Mouse (Mus musculus) heart, embryonic 15.5 days (tissue): ENCODE measurements at regions not wholly inside any gene's neighbourhood (a gene's known extent, or its start where the extent isn't known, plus 50 kb on each side); places are given as distances from the start of the nearest gene placed in this dataset.

ENCODE experiments used
- ATAC-seq: fragments of 200-750 bp; cut with Nextera tagmentation; replicated peaks from 2 replicates; pipeline ENCODE4 v1.8.0; 2017; ENCODE audit warnings: low read depth, moderate TSS enrichment; ENCODE audit not compliant: insufficient number of reproducible peaks, insufficient read depth, low FRiP score
- H3K27ac ChIP-seq: fragments of 300-500 bp; sonication (generic); 2 replicates; pipeline ENCODE4 v1.5.1; 2015; ENCODE audit warnings: mild to moderate bottlenecking, inconsistent platforms
- H3K27me3 ChIP-seq: fragments of 300-500 bp; sonication (generic); 2 replicates; pipeline ENCODE4 v1.6.1; 2015; ENCODE audit warnings: inconsistent platforms
- H3K36me3 ChIP-seq: fragments of 300-500 bp; sonication (generic); 2 replicates; pipeline ENCODE4 v1.6.1; 2015; ENCODE audit warnings: mild to moderate bottlenecking, inconsistent platforms
- H3K4me1 ChIP-seq: fragments of 300-500 bp; sonication (generic); replicated peaks from 2 replicates; pipeline ENCODE4 v1.6.1; 2015; ENCODE audit warnings: inconsistent platforms
- H3K4me2 ChIP-seq: fragments of 300-500 bp; sonication (generic); 2 replicates; pipeline ENCODE4 v1.6.1; 2015; ENCODE audit warnings: inconsistent platforms, mild to moderate bottlenecking, moderate library complexity
- H3K4me3 ChIP-seq: fragments of 300-500 bp; sonication (generic); 2 replicates; pipeline ENCODE4 v1.5.1; 2015; ENCODE audit warnings: mild to moderate bottlenecking, inconsistent platforms
- H3K9ac ChIP-seq: fragments of 300-500 bp; sonication (generic); 2 replicates; pipeline ENCODE4 v1.6.1; 2015; ENCODE audit warnings: mild to moderate bottlenecking, inconsistent platforms
- H3K9me3 ChIP-seq: fragments of 300-500 bp; sonication (generic); replicated peaks from 2 replicates; pipeline ENCODE4 v1.6.1; 2016; ENCODE audit warnings: inconsistent platforms
- WGBS: fragments of 180-500 bp; shearing (Covaris S2); methylation state at CpG from one replicate; pipeline ENCODE4 v1.1.7; 2015; ENCODE audit warnings: mixed read lengths; 5-methylcytosine and 5-hydroxymethylcytosine counted together

DNA sequence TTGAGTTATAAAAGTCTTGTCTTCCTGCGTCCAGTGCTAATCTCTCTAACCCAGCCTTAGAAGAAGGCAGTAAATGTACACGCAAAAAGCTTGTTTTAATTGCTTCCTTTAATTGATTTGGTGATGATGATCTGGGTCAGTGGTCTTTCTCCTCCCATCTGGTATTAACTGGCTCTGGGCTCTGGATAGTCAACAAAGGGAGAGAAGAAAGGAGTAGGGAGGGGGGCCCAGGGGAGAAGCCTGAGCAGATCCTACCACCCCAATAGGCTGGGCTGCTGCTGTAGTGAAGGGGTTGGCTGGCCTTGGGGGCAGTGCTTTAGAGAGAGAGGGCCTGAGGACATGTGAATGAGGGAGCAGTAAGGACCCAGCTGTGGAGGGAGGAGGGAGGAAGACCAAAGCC, 135.0 kb upstream of the Lemd2 start:
- no peaks in the 10 kb centered on the region for H3K27me3 ChIP-seq
- no peak for ATAC-seq
- no peak overlapping the region for H3K27ac ChIP-seq
- no peak overlapping the region for H3K4me3 ChIP-seq
- H3K4me1 ChIP-seq, result peaks cover 9% of the 10 kb centered on the region; the same call in 1 of the 2 replicates
- no peaks in the 10 kb centered on the region for H3K9me3 ChIP-seq
- 61% methylated on average over 2 of the region's 2 CpGs for WGBS
- H3K36me3 ChIP-seq, result no peaks in the 10 kb centered on the region
- H3K4me2 ChIP-seq, result no peak overlapping the region
- no peak overlapping the region for H3K9ac ChIP-seq

DNA sequence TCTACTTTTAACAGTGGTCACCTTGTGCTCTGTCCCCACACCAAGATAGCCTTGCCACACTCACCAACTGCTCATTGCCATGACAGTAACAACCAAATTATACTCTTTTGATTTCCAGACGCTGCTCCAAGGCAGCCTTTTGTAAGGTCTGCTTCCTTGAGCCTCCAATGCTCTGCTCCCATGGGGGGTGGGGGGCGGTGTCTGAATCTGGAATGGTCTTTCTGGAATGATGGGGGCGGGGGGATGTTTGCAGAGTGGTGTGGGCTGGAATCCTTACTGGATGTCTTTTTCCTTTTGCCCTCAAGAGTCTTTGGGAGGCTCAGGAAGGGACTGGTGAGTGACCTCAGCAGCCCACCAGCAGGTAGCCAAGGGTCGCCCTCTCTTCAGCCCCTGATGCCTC, 131.4 kb upstream of the Lemd2 start:
- H3K36me3 ChIP-seq, result no peaks in the 10 kb centered on the region
- peaks cover 9% of the 10 kb centered on the region; the same call in 1 of the 2 replicates for H3K4me1 ChIP-seq
- H3K27me3 ChIP-seq, result 0 out of 2 replicates have a peak, but pooled peaks cover 5% of the 10 kb centered on the region
- no peak overlapping the region for H3K4me2 ChIP-seq
- no peak for ATAC-seq
- 53% methylated on average over 4 of the region's 4 CpGs for WGBS
- H3K9ac ChIP-seq, result no peak overlapping the region
- no peak overlapping the region for H3K27ac ChIP-seq
- no peaks in the 10 kb centered on the region for H3K9me3 ChIP-seq
- H3K4me3 ChIP-seq, result no peak overlapping the region

DNA sequence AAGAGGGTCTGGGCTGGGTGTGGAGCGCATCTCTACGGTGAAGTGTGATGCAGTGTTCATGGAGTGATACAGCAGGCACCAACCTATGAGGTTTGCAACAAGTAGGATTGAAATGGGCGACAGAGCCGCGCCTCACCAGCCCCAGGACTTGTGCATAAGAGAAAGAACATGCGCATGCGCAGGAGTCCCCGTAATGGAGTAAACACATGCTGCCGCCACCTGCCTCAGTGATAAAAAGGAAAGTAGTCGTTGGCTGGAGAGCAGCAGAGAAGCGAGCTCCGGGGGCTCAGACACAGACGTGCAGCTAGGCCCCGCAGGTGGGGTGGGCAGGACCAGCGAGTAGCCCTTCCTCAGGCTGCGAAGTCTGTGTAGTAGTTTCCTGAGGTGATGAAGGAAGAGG, 129.3 kb upstream of the Lemd2 start:
- WGBS, result 80% methylated on average over 16 of the region's 16 CpGs
- Histone ChIP-seq H3K4me3 (no peak overlapping the region), H3K36me3 (no peaks in the 10 kb centered on the region), H3K27ac (no peak overlapping the region), H3K27me3 (0 out of 2 replicates have a peak, but pooled peaks cover 12% of the 10 kb centered on the region), H3K4me2 (no peak overlapping the region), H3K4me1 (peaks cover 9% of the 10 kb centered on the region), H3K9me3 (no peaks in the 10 kb centered on the region), H3K9ac (no peak overlapping the region)
- ATAC-seq, result no peak

DNA sequence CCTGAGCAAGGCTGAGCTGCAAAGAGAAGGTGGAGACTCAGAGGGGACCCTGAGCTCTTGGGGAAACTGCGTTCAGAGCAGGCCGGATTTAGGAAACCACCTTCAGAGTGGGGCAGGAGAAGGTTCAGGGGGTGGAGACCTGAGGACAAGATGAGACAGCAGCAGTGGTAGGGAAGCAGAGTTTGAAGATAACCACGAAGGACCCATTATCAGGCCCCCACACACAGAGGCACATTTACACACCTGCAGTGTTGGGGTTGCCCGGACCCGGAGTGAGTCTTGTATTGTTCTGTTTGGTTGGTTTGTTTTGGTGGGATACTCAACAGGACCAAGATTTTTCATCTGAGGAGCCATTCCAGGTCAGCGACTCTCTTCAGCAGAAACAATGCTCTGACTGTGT, 128.9 kb upstream of the Lemd2 start:
- H3K27me3 ChIP-seq, result peaks cover 17% of the 10 kb centered on the region; the same call in 1 of the 2 replicates
- peaks cover 9% of the 10 kb centered on the region for H3K4me1 ChIP-seq
- H3K9me3 ChIP-seq, result no peaks in the 10 kb centered on the region
- H3K9ac ChIP-seq, result no peak overlapping the region
- H3K4me3 ChIP-seq, result no peak overlapping the region
- no peaks in the 10 kb centered on the region for H3K36me3 ChIP-seq
- no peak overlapping the region for H3K27ac ChIP-seq
- ATAC-seq, result no peak
- WGBS, result 75% methylated on average over 6 of the region's 6 CpGs
- no peak overlapping the region for H3K4me2 ChIP-seq

DNA sequence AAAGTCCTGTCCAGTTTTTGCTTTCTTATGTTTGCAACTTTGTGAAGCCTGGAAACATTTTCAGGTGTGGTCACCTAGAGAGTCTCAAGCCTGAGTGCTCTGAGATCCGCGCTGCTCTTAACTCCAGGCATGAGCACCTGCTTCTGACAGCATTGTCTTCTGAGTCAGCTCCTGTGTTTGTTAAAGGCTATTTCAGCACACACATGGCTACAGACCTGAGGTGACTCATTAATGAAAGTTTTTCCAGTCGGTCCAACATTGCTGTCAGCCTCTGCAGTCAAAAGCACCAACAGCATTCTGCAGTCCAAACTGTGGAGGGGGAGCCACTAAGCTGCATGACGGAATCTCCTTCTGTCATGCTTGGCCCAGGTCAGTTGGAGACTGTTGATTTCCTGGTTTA, 127.8 kb upstream of the Lemd2 start:
- Histone ChIP-seq H3K9ac (no peak overlapping the region), H3K27ac (no peak overlapping the region), H3K27me3 (peaks cover 18% of the 10 kb centered on the region; the same call in 1 of the 2 replicates), H3K9me3 (no peaks in the 10 kb centered on the region), H3K36me3 (no peaks in the 10 kb centered on the region), H3K4me2 (no peak overlapping the region), H3K4me1 (peaks cover 9% of the 10 kb centered on the region), H3K4me3 (no peak overlapping the region)
- ATAC-seq, result no peak
- whole genome bisulfite sequencing, result 73% methylated on average over 4 of the region's 4 CpGs

DNA sequence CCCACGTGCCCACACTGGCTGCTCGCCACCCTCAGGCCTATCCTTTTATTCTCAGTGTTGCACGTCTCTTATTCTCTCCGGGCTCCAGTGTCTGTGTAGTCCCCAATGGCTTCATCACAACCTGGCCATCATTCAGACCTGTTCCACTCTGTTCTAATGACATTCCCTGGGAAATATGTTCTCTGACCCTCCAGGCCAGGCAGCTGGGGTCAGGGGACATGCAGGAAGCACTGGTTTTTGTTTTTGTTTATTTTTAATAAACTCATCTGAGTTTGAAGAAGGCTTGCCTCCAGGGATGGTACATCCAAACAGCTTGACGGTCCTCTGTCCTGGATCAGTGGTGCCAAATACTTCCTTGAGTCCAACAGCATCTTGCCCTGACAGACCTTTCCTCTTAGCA, 127.4 kb upstream of the Lemd2 start:
- peaks cover 9% of the 10 kb centered on the region for H3K4me1 ChIP-seq
- H3K27ac ChIP-seq, result no peak overlapping the region
- ATAC-seq, result no peak
- no peaks in the 10 kb centered on the region for H3K9me3 ChIP-seq
- peaks cover 23% of the 10 kb centered on the region for H3K27me3 ChIP-seq
- H3K36me3 ChIP-seq, result no peaks in the 10 kb centered on the region
- 77% methylated on average over 5 of the region's 5 CpGs for WGBS
- H3K9ac ChIP-seq, result no peak overlapping the region
- no peak overlapping the region for H3K4me2 ChIP-seq
- H3K4me3 ChIP-seq, result no peak overlapping the region

DNA sequence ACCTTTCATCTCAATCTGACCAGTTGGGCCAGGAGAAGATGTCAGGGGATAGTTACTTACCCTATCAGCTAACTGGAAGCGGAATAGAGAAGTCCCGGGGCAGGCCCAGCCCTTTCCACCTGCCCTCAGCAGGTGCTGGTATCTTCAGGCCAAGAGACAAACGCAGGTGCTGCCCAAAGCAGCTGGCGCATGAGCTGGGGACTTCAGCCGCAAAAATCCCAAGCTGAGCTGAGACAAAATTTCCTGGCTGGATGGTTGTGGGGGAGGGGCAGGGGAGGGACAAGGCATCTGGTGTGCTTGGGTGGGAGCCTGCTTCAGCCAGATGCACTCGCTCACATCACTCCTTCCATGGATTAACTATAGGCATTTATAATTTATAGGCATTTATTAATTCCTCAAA, 125.5 kb upstream of the Lemd2 start:
- no peak overlapping the region for H3K4me3 ChIP-seq
- H3K4me2 ChIP-seq, result no peak overlapping the region
- ATAC-seq, result no peak
- 47% methylated on average over 6 of the region's 6 CpGs for WGBS
- no peaks in the 10 kb centered on the region for H3K36me3 ChIP-seq
- H3K9ac ChIP-seq, result no peak overlapping the region
- no peaks in the 10 kb centered on the region for H3K9me3 ChIP-seq
- H3K27me3 ChIP-seq, result peaks cover 40% of the 10 kb centered on the region
- no peak overlapping the region for H3K27ac ChIP-seq
- H3K4me1 ChIP-seq, result peaks cover 7% of the 10 kb centered on the region

DNA sequence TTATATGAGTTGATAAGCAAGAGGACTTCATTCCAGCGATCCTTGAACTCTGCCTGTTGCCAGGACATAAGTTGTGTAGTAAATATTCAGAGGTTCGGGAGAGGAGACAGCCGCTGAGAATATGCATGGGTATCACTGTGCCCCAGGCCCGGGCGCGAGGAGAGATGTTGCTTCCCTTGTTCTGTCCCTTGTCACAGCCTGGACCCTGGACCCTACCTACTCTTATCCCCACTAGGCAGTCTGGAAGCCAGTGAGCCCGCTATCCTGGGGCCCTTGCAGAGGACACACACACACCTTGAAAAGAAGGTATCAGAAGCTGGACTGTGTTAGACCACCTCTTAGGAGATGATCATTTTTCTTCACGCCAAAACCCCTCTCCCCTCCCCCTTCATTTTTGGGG, 124.9 kb upstream of the Lemd2 start:
- Histone ChIP-seq H3K4me3 (no peak overlapping the region), H3K9me3 (no peaks in the 10 kb centered on the region), H3K27ac (no peak overlapping the region), H3K9ac (no peak overlapping the region), H3K36me3 (no peaks in the 10 kb centered on the region), H3K4me1 (peaks cover 7% of the 10 kb centered on the region), H3K27me3 (peaks cover 46% of the 10 kb centered on the region), H3K4me2 (no peak overlapping the region)
- no peak for ATAC-seq
- WGBS, result 84% methylated on average over 8 of the region's 8 CpGs

DNA sequence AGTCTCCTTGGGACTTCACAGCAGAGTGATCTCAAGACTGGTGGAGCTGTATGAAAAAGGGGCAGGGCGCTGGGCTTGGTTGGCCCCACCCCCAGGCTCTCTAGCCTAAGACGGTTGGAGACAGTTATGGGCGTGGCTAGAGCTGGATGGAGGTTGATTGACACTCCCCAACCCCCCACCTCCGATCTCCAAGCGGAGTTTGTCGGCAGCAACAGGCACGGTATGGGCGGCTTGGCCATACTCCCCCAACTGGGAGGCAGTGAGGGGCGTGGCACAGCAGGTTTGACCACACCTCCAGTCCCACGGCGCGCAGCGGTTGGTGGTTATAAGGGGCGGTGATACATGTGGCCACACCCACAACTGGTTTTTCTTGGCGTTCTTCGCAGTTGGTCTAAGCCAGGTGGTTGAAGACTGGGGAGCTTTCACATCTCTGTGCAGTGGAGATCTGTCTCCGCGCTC, 120.8 kb upstream of the Lemd2 start:
- peak overlapping the region; percentile 34 for H3K4me3 ChIP-seq
- peak; percentile 39; the same call in 1 of the 2 replicates for ATAC-seq
- peaks cover 7% of the 10 kb centered on the region for H3K4me1 ChIP-seq
- H3K9me3 ChIP-seq, result no peaks in the 10 kb centered on the region
- H3K27ac ChIP-seq, result no peak overlapping the region
- no peak overlapping the region for H3K9ac ChIP-seq
- no peaks in the 10 kb centered on the region for H3K36me3 ChIP-seq
- H3K27me3 ChIP-seq, result peaks cover 55% of the 10 kb centered on the region
- H3K4me2 ChIP-seq, result peak overlapping the region; percentile 54
- WGBS, result 6% methylated on average over 18 of the region's 18 CpGs

DNA sequence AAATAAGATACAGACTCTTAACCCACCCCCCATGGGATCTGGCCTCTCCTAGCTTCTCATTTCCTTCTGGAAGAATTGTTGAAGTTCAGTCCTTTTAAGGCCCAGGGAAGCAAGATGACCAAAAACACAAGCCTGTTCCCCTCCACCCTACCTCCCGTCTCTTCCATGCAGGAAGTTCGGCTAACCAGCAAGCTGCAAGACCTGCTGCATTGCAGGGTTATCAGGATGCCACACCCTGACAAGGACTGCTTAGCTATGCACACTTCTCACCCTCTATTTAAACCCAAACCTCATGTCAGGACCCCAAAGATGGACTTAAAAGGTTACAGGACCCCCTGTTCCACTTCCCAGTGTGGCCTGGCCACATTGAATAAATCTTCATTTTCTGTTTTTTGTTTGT, 119.2 kb upstream of the Lemd2 start:
- Histone ChIP-seq H3K27ac (no peak overlapping the region), H3K9ac (no peak overlapping the region), H3K9me3 (no peaks in the 10 kb centered on the region), H3K4me2 (no peak overlapping the region), H3K27me3 (peaks cover 54% of the 10 kb centered on the region), H3K4me3 (no peak overlapping the region), H3K4me1 (peaks cover 7% of the 10 kb centered on the region), H3K36me3 (no peaks in the 10 kb centered on the region)
- 47% methylated on average over 2 of the region's 2 CpGs for WGBS
- ATAC-seq, result no peak

DNA sequence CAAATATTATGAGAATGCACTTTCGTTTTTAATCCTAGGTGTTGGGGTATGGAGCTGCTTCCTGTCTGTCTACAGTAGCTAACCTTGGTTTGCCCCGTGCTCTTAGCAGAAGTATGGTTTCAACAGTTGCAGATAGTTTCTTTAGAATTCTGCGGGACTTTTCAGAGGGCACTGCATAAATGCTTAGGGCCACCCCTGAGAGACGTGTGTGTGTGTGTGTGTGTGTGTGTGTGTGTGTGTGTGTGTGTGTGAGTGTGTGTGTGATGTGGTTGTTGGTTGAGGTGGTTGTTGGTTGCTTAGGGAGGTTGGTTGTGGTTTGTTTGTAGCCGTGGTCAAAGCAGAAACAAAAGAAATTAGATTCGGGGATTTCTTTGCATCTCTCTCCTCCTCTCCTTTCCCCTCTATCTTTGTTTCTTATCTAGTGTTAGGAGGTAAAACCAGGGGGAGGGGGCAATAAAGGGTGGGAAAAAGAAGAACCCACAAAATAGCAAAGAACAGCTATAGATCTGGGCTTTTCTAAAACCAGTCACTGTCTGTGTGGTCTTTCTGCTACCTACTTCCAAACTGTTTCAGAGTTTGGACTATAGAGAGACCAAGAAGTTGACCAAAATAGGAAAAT, 118.7 kb upstream of the Lemd2 start:
- 57% methylated on average over 6 of the region's 6 CpGs for WGBS
- Histone ChIP-seq H3K9ac (no peak overlapping the region), H3K4me1 (peaks cover 11% of the 10 kb centered on the region), H3K27me3 (peaks cover 50% of the 10 kb centered on the region), H3K9me3 (no peaks in the 10 kb centered on the region), H3K4me3 (no peak overlapping the region), H3K36me3 (no peaks in the 10 kb centered on the region), H3K27ac (no peak overlapping the region), H3K4me2 (no peak overlapping the region)
- no peak for ATAC-seq

DNA sequence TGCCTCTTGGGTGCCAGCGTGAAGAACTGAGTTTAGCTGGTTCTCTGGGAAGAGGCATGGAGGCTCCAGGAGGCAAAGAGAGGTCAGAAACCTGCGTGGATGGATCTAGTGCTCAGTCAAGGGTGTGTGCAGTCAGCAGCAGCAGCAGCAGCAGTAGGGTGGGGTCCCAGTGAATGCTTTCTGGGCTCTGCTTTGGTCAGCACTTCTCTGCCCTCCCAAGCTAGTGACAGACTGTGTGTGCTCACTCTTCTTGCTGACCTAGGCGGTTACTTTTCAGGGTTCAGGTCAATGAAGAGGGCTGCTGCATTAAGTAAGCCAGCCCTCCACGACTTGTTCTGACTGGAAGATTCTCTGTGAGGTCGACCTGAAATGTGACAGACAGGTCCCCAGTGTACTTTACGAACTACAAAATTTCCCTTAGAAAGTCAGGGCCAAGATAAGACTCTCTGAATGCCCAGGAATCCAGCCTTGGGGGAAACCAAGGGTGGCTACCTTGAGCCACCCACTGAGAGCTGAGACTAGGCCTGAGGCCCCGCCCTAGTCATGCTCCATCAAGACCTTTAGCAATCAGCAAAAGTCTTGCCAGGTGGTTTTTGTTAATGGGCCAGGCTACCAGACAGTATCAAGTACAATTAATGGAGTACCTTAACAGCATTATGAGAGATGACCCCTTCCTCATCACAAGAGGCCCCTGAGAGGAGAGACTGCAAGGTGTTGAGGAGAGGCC, 114.9 kb upstream of the Lemd2 start:
- H3K4me1 ChIP-seq, result peaks cover 15% of the 10 kb centered on the region
- 68% methylated on average over 7 of the region's 7 CpGs for WGBS

More for the DNA sequence above, 114.9 kb upstream of the Lemd2 start:
- H3K4me3 ChIP-seq, result no peak overlapping the region
- no peak overlapping the region for H3K27ac ChIP-seq
- ATAC-seq, result no peak
- peaks cover 26% of the 10 kb centered on the region for H3K27me3 ChIP-seq
- no peak overlapping the region for H3K9ac ChIP-seq
- no peaks in the 10 kb centered on the region for H3K9me3 ChIP-seq
- H3K4me2 ChIP-seq, result no peak overlapping the region
- no peaks in the 10 kb centered on the region for H3K36me3 ChIP-seq
